ENCODE assay signal across 7 mouse cellular contexts in genomic region chr11:68555918-68556584, GRCm38 (mm10). TPM values are rescaled to one million over a fixed set of nuclear protein-coding genes. Genes with fewer than 3 reads are reported as not detected.
DNase-seq lines count a peak whose midpoint lies in the region; ATAC-seq and TF ChIP-seq lines count a peak whose summit lies in the region.

Mfsd6l (plus strand) TSS chr11:68556186.

- TF ChIP-seq CTCF in intestine, postnatal 0 days (IDR thresholded peaks at IDR 0.05; ENCODE audit: low read depth): peak; percentile 98
- TF ChIP-seq CTCF in lung, adult 2 months (IDR thresholded peaks at IDR 0.05; ENCODE audit: insufficient read depth, low read length): peak; percentile 38; the same call in 1 of the 2 replicates

- peak; percentile 92 for ATAC-seq in intestine, postnatal 0 days
- ATAC-seq in stomach, embryonic 16.5 days (ENCODE audit: insufficient read depth, low FRiP score): peak; percentile 89

- no peaks in the 10 kb centered on the region for H3K9me3 ChIP-seq in ES-E14 (ENCODE audit: control insufficient read depth, insufficient read depth, low read depth, low read length)
- no peaks in the 10 kb centered on the region for H3K9me3 ChIP-seq in intestine, postnatal 0 days (ENCODE audit: control insufficient read depth)
- H3K9me3 ChIP-seq in stomach, embryonic 16.5 days (replicated peaks; ENCODE audit: control insufficient read depth, low read length): no peaks in the 10 kb centered on the region

- in situ Hi-C loops in ES-E14 (cut with MboI; ENCODE audit: low sequenced_read_pairs in 2 of 2, unreplicated experiment in 2 of 2): no loop called here

- WGBS in intestine, postnatal 0 days: 7% methylated on average over 37 of the region's 37 CpGs
- WGBS in lung, adult 2 months: 29% methylated on average over 37 of the region's 37 CpGs
- 8% methylated on average over 36 of the region's 37 CpGs for WGBS in stomach, embryonic 16.5 days

- no peak for DNase-seq in ES-E14 (ENCODE audit: low read depth, low spot score)
- DNase-seq in cerebellum, postnatal 25 days: peak; percentile 55 to 79
- DNase-seq in lung, adult 2 months: peak; percentile 81
- no peak for DNase-seq in spleen, adult 12 weeks (ENCODE audit: low spot score)
- DNase-seq in frontal cortex, postnatal 25 days (ENCODE audit: low spot score in 2 of 2): no peak

- H3K9ac ChIP-seq in ES-E14 (ENCODE audit: insufficient read depth, low read depth, low read length, poor library complexity, severe bottlenecking): peak within 1 kb of the TSS; percentile 53; the same call in 1 of the 2 replicates
- peak within 1 kb of the TSS; percentile 53 for H3K9ac ChIP-seq in intestine, postnatal 0 days (ENCODE audit: low read depth, low read length)
- H3K9ac ChIP-seq in stomach, embryonic 16.5 days (ENCODE audit: low read length): peak within 1 kb of the TSS; percentile 62

- peak within 1 kb of the TSS; percentile 65 to 76 for H3K4me3 ChIP-seq in ES-E14 (ENCODE audit: insufficient read depth in 1 of 2, low read depth in 1 of 2, low read length in 2 of 2, poor library complexity in 1 of 2, severe bottlenecking in 1 of 2)
- H3K4me3 ChIP-seq in intestine, postnatal 0 days (ENCODE audit: low read depth, low read length): peak within 1 kb of the TSS; percentile 46
- H3K4me3 ChIP-seq in lung, adult 2 months (replicated peaks; ENCODE audit: extremely low read depth, low read depth, low read length): peak within 1 kb of the TSS; percentile 66
- H3K4me3 ChIP-seq in stomach, embryonic 16.5 days (replicated peaks; ENCODE audit: low read length): peak within 1 kb of the TSS; percentile 41

- H3K4me2 ChIP-seq in intestine, postnatal 0 days (replicated peaks; ENCODE audit: low read depth): peak within 1 kb of the TSS; percentile 72
- peak within 1 kb of the TSS; percentile 42 for H3K4me2 ChIP-seq in stomach, embryonic 16.5 days (ENCODE audit: low read depth, low read length)

- no peaks in the 10 kb centered on the region for H3K36me3 ChIP-seq in ES-E14 (ENCODE audit: control insufficient read depth, insufficient read depth, low read length, poor library complexity, severe bottlenecking)
- no peaks in the 10 kb centered on the region for H3K36me3 ChIP-seq in intestine, postnatal 0 days (ENCODE audit: control insufficient read depth, insufficient read depth)
- H3K36me3 ChIP-seq in stomach, embryonic 16.5 days (ENCODE audit: control insufficient read depth, insufficient read depth, low read length): no peaks in the 10 kb centered on the region

- no peak within 1 kb of the TSS for H3K27ac ChIP-seq in ES-E14 (ENCODE audit: insufficient read depth, low read depth, low read length, poor library complexity, severe bottlenecking)
- peak within 1 kb of the TSS; percentile 54; the same call in 1 of the 2 replicates for H3K27ac ChIP-seq in intestine, postnatal 0 days (ENCODE audit: low read depth, low read length)
- H3K27ac ChIP-seq in stomach, embryonic 16.5 days (ENCODE audit: low read length): no peak within 1 kb of the TSS

- no peaks in the 10 kb centered on the region for H3K27me3 ChIP-seq in intestine, postnatal 0 days (replicated peaks; ENCODE audit: control insufficient read depth, insufficient read depth, low read length)
- H3K27me3 ChIP-seq in stomach, embryonic 16.5 days (ENCODE audit: control insufficient read depth, insufficient read depth, low read length): no peaks in the 10 kb centered on the region

- TF ChIP-seq POLR2A in lung, adult 2 months (IDR thresholded peaks at IDR 0.05; ENCODE audit: borderline replicate concordance, extremely low read depth, low read depth, low read length): no peak; the same call in 1 of the 2 replicates

- H3K4me1 ChIP-seq in ES-E14 (ENCODE audit: control insufficient read depth in 2 of 2, insufficient read depth in 2 of 2, low read length in 2 of 2, poor library complexity in 1 of 2): peaks cover 0 to 7% of the 10 kb centered on the region in 2 experiments; a peak in 2 of 4 replicates
- H3K4me1 ChIP-seq in intestine, postnatal 0 days (replicated peaks; ENCODE audit: control insufficient read depth, insufficient read depth, low read length): 0 out of 2 replicates have a peak, but pooled peaks cover 4% of the 10 kb centered on the region
- 0 out of 2 replicates have a peak, but pooled peaks cover 3% of the 10 kb centered on the region for H3K4me1 ChIP-seq in lung, adult 2 months (ENCODE audit: control insufficient read depth, insufficient read depth, low read length)
- H3K4me1 ChIP-seq in stomach, embryonic 16.5 days (ENCODE audit: control insufficient read depth, insufficient read depth, low read length): 0 out of 2 replicates have a peak, but pooled peaks cover 3% of the 10 kb centered on the region

TF ChIP-seq in ES-E14, 5 proteins besides CTCF, POLR2A, EP300 and RAD21:
- TF ChIP-seq HCFC1 (IDR thresholded peaks at IDR 0.05; ENCODE audit: borderline replicate concordance, insufficient read depth, low read length) (peak; percentile 34; the same call in 1 of the 2 replicates), ZC3H11A (IDR thresholded peaks at IDR 0.05; ENCODE audit: borderline replicate concordance, low read depth, low read length) (0 out of 2 replicates have a peak, but pooled peaks have one; percentile 14), ZNF384 (IDR thresholded peaks at IDR 0.05; ENCODE audit: low read depth, low read length) (no peak), MAFK (IDR thresholded peaks at IDR 0.05; ENCODE audit: insufficient read depth, low read depth, low read length) (0 out of 2 replicates have a peak, but pooled peaks have one; percentile 34), CHD2 (IDR thresholded peaks at IDR 0.05; ENCODE audit: low read depth, low read length) (no peak)

RNA-seq across cellular contexts. Expression of gene Mfsd6l, which starts in this region (rescaled TPM):
- 0.49 and 0.79 TPM in 2 replicates for total RNA-seq in ES-E14 (2012; rRNA removed)
- 7.7 and 8.3 TPM in 2 replicates for polyA plus RNA-seq in intestine, postnatal 0 days (2015; fragmentation: Nextera tagmentation; extraction: Ambion mirVana)
- polyA plus RNA-seq in lung, adult 2 months (2012; rRNA removed): 3.4 and 4.3 TPM in 2 replicates
- polyA plus RNA-seq in stomach, embryonic 16.5 days (2015; fragmentation: Nextera tagmentation; extraction: Ambion mirVana): 2.0 and 2.8 TPM in 2 replicates

Comparison
In these comparisons a context has a peak if more than half of its experiments do, and no peak if none do; other contexts are left out.
1. DNase-seq: peak in cerebellum, postnatal 25 days (2 of 2) and lung, adult 2 months (single experiment); none in ES-E14 (single experiment), spleen, adult 12 weeks (single experiment) and frontal cortex, postnatal 25 days (0 of 2).
2. Peak in every context shown above with its lines, with median percentiles within 50 percentile points of each other: H3K4me3 ChIP-seq and H3K9ac ChIP-seq.